Mouse (Mus musculus): ENCODE measurements around the gene Man1c1.

The Man1c1 gene

DNA sequence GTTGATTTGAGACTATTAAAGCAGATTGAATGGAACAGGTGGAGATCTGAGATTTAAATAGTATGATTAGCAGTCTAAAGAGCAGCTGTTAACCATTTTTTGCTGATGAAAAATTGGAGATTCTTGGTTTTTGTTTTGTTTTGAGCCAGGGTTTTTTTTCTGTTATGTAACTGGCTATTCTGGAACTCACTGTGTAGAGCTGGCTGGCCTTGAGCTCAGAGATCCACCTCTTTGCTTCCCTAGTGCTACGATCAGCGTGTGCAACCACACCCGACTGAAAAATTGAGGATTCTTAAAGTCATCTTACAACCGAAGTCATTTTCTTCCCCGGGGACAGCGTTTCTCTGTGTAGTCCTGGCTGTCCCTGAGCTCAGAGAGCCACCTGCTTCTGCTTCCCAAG, 192.4 kb downstream of the Man1c1 start:
- no peak for DNase-seq (ENCODE audit: low spot score in 2 of 2)
